Mouse (Mus musculus): ENCODE results near the gene Coro7. TPM values are rescaled to one million over a fixed set of nuclear protein-coding genes. Genes with fewer than 3 reads are reported as not detected.

The Coro7 gene
- total and polyA plus RNA-seq, 2 experiments from 2014 or later = 9.9 to 17.8 TPM

DNA sequence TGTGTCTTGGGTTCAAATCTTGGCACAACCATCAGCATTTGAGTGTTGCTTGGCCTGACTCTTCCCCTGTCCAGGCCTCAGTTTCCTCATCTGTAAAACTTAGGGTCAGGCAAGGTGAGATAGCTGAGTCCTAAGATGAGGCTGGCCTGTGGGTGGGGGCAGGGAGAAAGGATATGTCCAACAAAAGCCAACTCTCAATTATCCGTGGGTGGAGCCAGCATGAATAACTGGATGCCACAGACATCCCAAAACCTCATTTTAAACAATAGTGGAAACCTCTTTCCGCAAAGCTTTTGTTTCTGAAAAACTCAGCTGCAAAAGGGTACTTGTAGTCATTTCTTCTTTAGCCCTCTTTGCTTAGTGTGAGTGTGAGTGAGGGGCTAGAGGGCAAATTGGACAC is 82.7 kb downstream of the Coro7 start:
- no peak for DNase-seq (ENCODE audit: low spot score)
- no peak overlapping the region for H3K9ac ChIP-seq (replicated peaks; ENCODE audit: low read depth, low read length)
- H3K27me3 ChIP-seq (ENCODE audit: control insufficient read depth, insufficient read depth, low read length) = no peaks in the 10 kb centered on the region
- no peaks in the 10 kb centered on the region for H3K36me3 ChIP-seq (replicated peaks; ENCODE audit: control insufficient read depth, insufficient read depth, low read length)
- TF ChIP-seq EP300 (IDR thresholded peaks at IDR 0.05; ENCODE audit: low read depth) (no peak), CTCF (IDR thresholded peaks at IDR 0.05; ENCODE audit: low read depth) (no peak)
- H3K9me3 ChIP-seq (replicated peaks; ENCODE audit: control insufficient read depth, low read length) = no peaks in the 10 kb centered on the region
- no peak for ATAC-seq (ENCODE audit: insufficient read depth, low read depth)
- H3K27ac ChIP-seq (ENCODE audit: low read depth) = no peak overlapping the region
- WGBS = 53% methylated on average over 2 of the region's 2 CpGs
- H3K4me3 ChIP-seq (ENCODE audit: low read depth, low read length) = no peak overlapping the region
- peaks cover 60% of the 10 kb centered on the region for H3K4me1 ChIP-seq (ENCODE audit: control insufficient read depth, insufficient read depth)
- peak overlapping the region; percentile 91; the same call in 1 of the 2 replicates for H3K4me2 ChIP-seq (ENCODE audit: low read depth, low read length)

GRCm38 (mm10) chr16:4596141-4596728 is 83.3 kb downstream of the Coro7 start:
- WGBS = 25% methylated on average over 3 of the region's 3 CpGs
- no peaks in the 10 kb centered on the region for H3K9me3 ChIP-seq (replicated peaks; ENCODE audit: control insufficient read depth, low read length)
- no peaks in the 10 kb centered on the region for H3K27me3 ChIP-seq (ENCODE audit: control insufficient read depth, insufficient read depth, low read length)
- peaks cover 56% of the 10 kb centered on the region for H3K4me1 ChIP-seq (ENCODE audit: control insufficient read depth, insufficient read depth)
- no peak for TF ChIP-seq CTCF (IDR thresholded peaks at IDR 0.05; ENCODE audit: low read depth)
- TF ChIP-seq EP300 (IDR thresholded peaks at IDR 0.05; ENCODE audit: low read depth) = no peak
- ATAC-seq (ENCODE audit: insufficient read depth, low read depth) = no peak
- H3K4me2 ChIP-seq (ENCODE audit: low read depth, low read length) = peak overlapping the region; percentile 91
- peak overlapping the region; percentile 86 for H3K9ac ChIP-seq (replicated peaks; ENCODE audit: low read depth, low read length)
- 0 out of 2 replicates have a peak, but pooled peaks cover 2% of the 10 kb centered on the region for H3K36me3 ChIP-seq (replicated peaks; ENCODE audit: control insufficient read depth, insufficient read depth, low read length)
- DNase-seq (ENCODE audit: low spot score) = no peak
- H3K27ac ChIP-seq (ENCODE audit: low read depth) = peak overlapping the region; percentile 67
- peak overlapping the region; percentile 82 for H3K4me3 ChIP-seq (ENCODE audit: low read depth, low read length)

GRCm38 (mm10) chr16:4595527-4595963 is 84.0 kb downstream of the Coro7 start:
- DNase-seq (ENCODE audit: low spot score) (no peak), ATAC-seq (ENCODE audit: insufficient read depth, low read depth) (no peak)
- H3K36me3 ChIP-seq (replicated peaks; ENCODE audit: control insufficient read depth, insufficient read depth, low read length) = peaks cover 9% of the 10 kb centered on the region; the same call in 1 of the 2 replicates
- H3K27me3 ChIP-seq (ENCODE audit: control insufficient read depth, insufficient read depth, low read length) = no peaks in the 10 kb centered on the region
- H3K4me1 ChIP-seq (ENCODE audit: control insufficient read depth, insufficient read depth) = peaks cover 49% of the 10 kb centered on the region
- H3K4me3 ChIP-seq (ENCODE audit: low read depth, low read length) = peak overlapping the region; percentile 82
- peak overlapping the region; percentile 91 for H3K4me2 ChIP-seq (ENCODE audit: low read depth, low read length)
- TF ChIP-seq EP300 (IDR thresholded peaks at IDR 0.05; ENCODE audit: low read depth) = no peak
- TF ChIP-seq CTCF (IDR thresholded peaks at IDR 0.05; ENCODE audit: low read depth) = peak; percentile 20; the same call in 1 of the 2 replicates
- H3K27ac ChIP-seq (ENCODE audit: low read depth) = peak overlapping the region; percentile 94
- WGBS = 8% methylated on average over 5 of the region's 5 CpGs
- peak overlapping the region; percentile 86 for H3K9ac ChIP-seq (replicated peaks; ENCODE audit: low read depth, low read length)
- H3K9me3 ChIP-seq (replicated peaks; ENCODE audit: control insufficient read depth, low read length) = no peaks in the 10 kb centered on the region

- peaks cover 14% of the 10 kb centered on the region; the same call in 1 of the 2 replicates for H3K36me3 ChIP-seq (replicated peaks; ENCODE audit: control insufficient read depth, insufficient read depth, low read length)
- ATAC-seq (ENCODE audit: insufficient read depth, low read depth) (peak; percentile 16; the same call in 1 of the 2 replicates), DNase-seq (ENCODE audit: low spot score) (peak; percentile 20)
- TF ChIP-seq CTCF (IDR thresholded peaks at IDR 0.05; ENCODE audit: low read depth) (no peak), EP300 (IDR thresholded peaks at IDR 0.05; ENCODE audit: low read depth) (no peak)
- H3K9me3 ChIP-seq (replicated peaks; ENCODE audit: control insufficient read depth, low read length) = no peaks in the 10 kb centered on the region
- no peaks in the 10 kb centered on the region for H3K27me3 ChIP-seq (ENCODE audit: control insufficient read depth, insufficient read depth, low read length)
- H3K27ac ChIP-seq (ENCODE audit: low read depth) = peak overlapping the region; percentile 94
- peak overlapping the region; percentile 86 for H3K9ac ChIP-seq (replicated peaks; ENCODE audit: low read depth, low read length)
- peaks cover 46% of the 10 kb centered on the region for H3K4me1 ChIP-seq (ENCODE audit: control insufficient read depth, insufficient read depth)
- H3K4me3 ChIP-seq (ENCODE audit: low read depth, low read length) = peak overlapping the region; percentile 82
- WGBS = under 1% methylated on average over 35 of the region's 52 CpGs
- H3K4me2 ChIP-seq (ENCODE audit: low read depth, low read length) = peak overlapping the region; percentile 91
Measured at GRCm38 (mm10) chr16:4594814-4595526, 84.6 kb downstream of the Coro7 start.

DNA sequence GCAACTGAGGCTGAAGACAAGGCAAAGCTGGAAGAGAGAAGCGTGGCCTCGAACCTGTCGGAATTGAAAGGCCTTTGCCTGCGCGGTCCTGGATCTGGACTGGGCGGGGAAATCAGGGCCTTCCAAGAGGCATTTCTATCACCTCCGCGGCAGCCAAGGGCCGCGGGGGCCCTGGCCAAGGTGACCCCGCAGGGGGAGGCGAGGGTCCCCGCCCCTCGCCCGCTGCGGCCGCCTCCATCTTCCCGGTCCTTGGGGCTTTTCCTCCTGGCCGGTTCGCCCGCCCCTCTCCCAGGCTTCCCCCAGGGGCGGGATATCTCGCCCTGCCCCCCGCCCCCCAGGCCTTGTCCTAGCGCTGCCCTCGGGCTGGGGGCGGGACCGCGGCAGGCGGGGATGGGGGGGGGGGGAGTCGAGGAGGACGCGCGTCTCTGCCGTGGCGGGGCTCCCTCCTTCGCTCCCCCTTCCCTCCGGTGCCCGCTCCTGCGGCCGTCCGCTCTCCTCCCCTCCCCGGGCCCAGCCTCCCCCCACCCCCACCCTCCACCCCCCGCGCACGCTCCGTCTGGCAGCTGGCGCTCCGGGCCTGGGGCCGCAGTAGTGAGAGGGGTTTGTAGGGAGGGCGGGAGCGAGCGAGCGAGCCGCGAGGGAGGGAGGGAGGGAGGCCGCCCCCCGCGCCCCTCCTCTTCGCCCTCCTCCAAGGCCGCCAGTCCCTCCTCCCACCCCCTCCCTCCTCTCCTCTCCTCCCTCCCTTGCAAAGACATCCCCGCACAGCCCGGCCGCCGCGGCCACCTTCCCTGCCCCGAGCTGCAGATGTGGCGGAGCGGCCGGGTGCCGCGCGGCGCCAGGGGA is 85.4 kb downstream of the Coro7 start, which contains the start of gene Glis2:
Gene Glis2, plus strand, starts transcription at position 743 of the 843 bp plus-strand sequence.
- H3K27me3 ChIP-seq (ENCODE audit: control insufficient read depth, insufficient read depth, low read length) = no peaks in the 10 kb centered on the region
- peak within 1 kb of the TSS; percentile 82 for H3K4me3 ChIP-seq (ENCODE audit: low read depth, low read length)
- H3K36me3 ChIP-seq (replicated peaks; ENCODE audit: control insufficient read depth, insufficient read depth, low read length) = peaks cover 14% of the 10 kb centered on the region; the same call in 1 of the 2 replicates
- TF ChIP-seq EP300 (IDR thresholded peaks at IDR 0.05; ENCODE audit: low read depth) (no peak), CTCF (IDR thresholded peaks at IDR 0.05; ENCODE audit: low read depth) (no peak)
- peak; percentile 90 for DNase-seq (ENCODE audit: low spot score)
- H3K9me3 ChIP-seq (replicated peaks; ENCODE audit: control insufficient read depth, low read length) = no peaks in the 10 kb centered on the region
- peak within 1 kb of the TSS; percentile 94 for H3K27ac ChIP-seq (ENCODE audit: low read depth)
- H3K4me1 ChIP-seq (ENCODE audit: control insufficient read depth, insufficient read depth) = peaks cover 45% of the 10 kb centered on the region
- peak within 1 kb of the TSS; percentile 91 for H3K4me2 ChIP-seq (ENCODE audit: low read depth, low read length)
- peak within 1 kb of the TSS; percentile 86 for H3K9ac ChIP-seq (replicated peaks; ENCODE audit: low read depth, low read length)
- peak; percentile 80 for ATAC-seq (ENCODE audit: insufficient read depth, low read depth)
- WGBS = under 1% methylated on average over 34 of the region's 74 CpGs
